Mouse (Mus musculus) embryonic facial prominence, embryonic 15.5 days (tissue): ENCODE results near the gene Tpbpa. TPM values are rescaled to one million over a fixed set of nuclear protein-coding genes. Genes with fewer than 3 reads are reported as not detected.
"Not testable (repeated sequence)": the region's sequence is repeated elsewhere in the genome, so short reads cannot be mapped to it uniquely, and the experiment has no call there.

Source experiments
- ATAC-seq: fragments of 200-750 bp; cut with Nextera tagmentation; 2 replicates; pipeline ENCODE4 v1.8.0; 2017; ENCODE audit warnings: low read depth, moderate TSS enrichment; ENCODE audit not compliant: insufficient number of reproducible peaks, low FRiP score, low TSS enrichment
- H3K27ac ChIP-seq: fragments of 300-500 bp; sonication (generic); replicated peaks from 2 replicates; pipeline ENCODE4 v1.5.1; 2015; ENCODE audit warnings: mild to moderate bottlenecking, inconsistent platforms
- H3K27me3 ChIP-seq: fragments of 300-500 bp; sonication (generic); 2 replicates; pipeline ENCODE4 v1.6.1; 2015; ENCODE audit warnings: inconsistent platforms
- H3K36me3 ChIP-seq: fragments of 300-500 bp; sonication (generic); 2 replicates; pipeline ENCODE4 v1.6.1; 2015; ENCODE audit warnings: mild to moderate bottlenecking, inconsistent platforms
- H3K4me1 ChIP-seq: fragments of 300-500 bp; sonication (generic); 2 replicates; pipeline ENCODE4 v1.6.1; 2015; ENCODE audit warnings: inconsistent platforms
- H3K4me2 ChIP-seq: fragments of 300-500 bp; sonication (generic); replicated peaks from 2 replicates; pipeline ENCODE4 v1.6.1; 2015; ENCODE audit warnings: mild to moderate bottlenecking, inconsistent platforms
- H3K4me3 ChIP-seq: fragments of 300-500 bp; sonication (generic); replicated peaks from 2 replicates; pipeline ENCODE4 v1.5.1; 2015; ENCODE audit warnings: mild to moderate bottlenecking, inconsistent platforms
- H3K9ac ChIP-seq: fragments of 300-500 bp; sonication (generic); 2 replicates; pipeline ENCODE4 v1.6.1; 2015; ENCODE audit warnings: inconsistent platforms
- H3K9me3 ChIP-seq: fragments of 300-500 bp; sonication (generic); replicated peaks from 2 replicates; pipeline ENCODE4 v1.6.1; 2016; ENCODE audit warnings: inconsistent platforms
- WGBS: fragments of 180-500 bp; shearing (Covaris S2); methylation state at CpG from one replicate; pipeline ENCODE4 v1.1.7; 2015; 5-methylcytosine and 5-hydroxymethylcytosine counted together
- polyA plus RNA-seq: library from polyadenylated mRNA; unstranded; fragments of >200 nt; fragmentation: Nextera tagmentation; extraction: Ambion mirVana; gene quantifications from 2 replicates; pipeline ENCODE4 v1.2.1, GENCODE M21; 2015

Tpbpa gene
- polyA plus RNA-seq = not detected in 2 replicates

DNA sequence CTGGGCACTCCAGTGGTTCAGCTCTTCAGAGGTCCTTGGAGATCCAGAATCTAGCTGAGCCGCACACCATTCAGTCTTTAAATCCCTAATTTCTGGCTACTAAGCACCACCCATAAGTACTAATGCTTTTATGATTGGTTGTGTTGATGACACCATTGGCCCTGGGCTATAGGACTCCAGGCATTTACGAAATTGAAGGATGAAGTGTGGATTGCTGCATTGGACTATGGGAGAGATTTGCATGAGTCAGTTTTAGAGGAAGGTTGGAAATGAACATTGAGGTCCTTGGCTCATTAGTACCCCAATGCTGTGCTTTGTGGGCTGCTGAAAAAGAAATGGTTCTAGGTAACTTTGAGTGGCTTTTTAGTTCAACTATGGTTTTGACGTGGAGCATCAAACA lies at the start of gene Tpbpa:
TSS of gene Tpbpa (minus strand) at position 101 of the 400 bp plus-strand sequence.
- H3K9ac ChIP-seq, H3K4me3 ChIP-seq, ATAC-seq, H3K4me2 ChIP-seq, H3K27ac ChIP-seq, H3K27me3 ChIP-seq, H3K36me3 ChIP-seq, H3K4me1 ChIP-seq, H3K9me3 ChIP-seq: not testable (repeated sequence)
- 72% methylated on average over 3 of the region's 3 CpGs for WGBS

DNA sequence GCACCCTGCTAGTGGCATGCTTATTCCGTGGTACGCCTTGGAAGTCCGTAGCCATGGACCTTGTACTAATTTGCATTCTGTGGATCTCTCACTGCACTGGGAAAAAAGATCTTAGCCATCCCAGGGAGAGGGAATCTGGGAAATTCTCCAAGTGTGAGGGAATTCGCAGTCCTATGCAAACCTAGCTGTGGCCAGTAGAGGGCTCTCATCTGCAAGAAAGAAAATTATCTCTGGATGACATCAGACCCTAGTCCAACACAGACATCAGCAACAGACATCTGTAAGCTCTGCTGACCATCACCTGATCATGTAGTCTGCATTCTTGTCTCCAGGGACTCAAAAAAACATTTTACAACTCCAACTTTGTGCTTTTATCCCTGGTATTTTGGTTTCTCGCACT lies 45.1 kb upstream of the Tpbpa start:
- H3K4me3 ChIP-seq, H3K36me3 ChIP-seq, H3K27ac ChIP-seq, H3K4me1 ChIP-seq, H3K4me2 ChIP-seq, ATAC-seq, H3K9me3 ChIP-seq, H3K9ac ChIP-seq, H3K27me3 ChIP-seq: not testable (repeated sequence)
- WGBS = 72% methylated on average over 5 of the region's 5 CpGs

DNA sequence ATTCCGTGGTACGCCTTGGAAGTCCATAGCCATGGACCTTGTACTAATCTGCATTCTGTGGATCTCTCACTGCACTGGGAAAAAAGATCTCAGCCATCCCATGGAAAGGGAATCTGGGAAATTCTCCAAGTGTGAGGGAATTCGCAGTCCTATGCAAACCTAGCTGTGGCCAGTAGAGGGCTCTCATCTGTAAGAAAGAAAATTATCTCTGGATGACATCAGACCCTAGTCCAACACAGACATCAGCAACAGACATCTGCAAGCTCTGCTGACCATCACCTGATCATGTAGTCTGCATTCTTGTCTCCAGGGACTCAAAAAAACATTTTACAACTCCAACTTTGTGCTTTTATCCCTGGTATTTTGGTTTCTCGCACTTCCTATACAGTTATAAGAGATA lies 30.5 kb upstream of the Tpbpa start:
- not testable (repeated sequence) for ATAC-seq, H3K27me3 ChIP-seq
- 75% methylated on average over 4 of the region's 4 CpGs for WGBS

DNA sequence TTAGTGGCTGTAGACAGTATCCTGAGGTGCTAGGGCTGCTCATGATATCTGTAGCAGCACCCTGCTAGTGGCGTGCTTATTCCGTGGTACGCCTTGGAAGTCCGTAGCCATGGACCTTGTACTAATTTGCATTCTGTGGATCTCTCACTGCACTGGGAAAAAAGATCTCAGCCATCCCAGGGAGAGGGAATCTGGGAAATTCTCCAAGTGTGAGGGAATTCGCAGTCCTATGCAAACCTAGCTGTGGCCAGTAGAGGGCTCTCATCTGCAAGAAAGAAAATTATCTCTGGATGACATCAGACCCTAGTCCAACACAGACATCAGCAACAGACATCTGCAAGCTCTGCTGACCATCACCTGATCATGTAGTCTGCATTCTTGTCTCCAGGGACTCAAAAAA lies 22.2 kb upstream of the Tpbpa start:
- H3K27me3 ChIP-seq, H3K27ac ChIP-seq, H3K4me2 ChIP-seq, H3K4me1 ChIP-seq, H3K9me3 ChIP-seq, H3K36me3 ChIP-seq, H3K4me3 ChIP-seq, ATAC-seq, H3K9ac ChIP-seq: not testable (repeated sequence)
- 45% methylated on average over 5 of the region's 5 CpGs for WGBS

More for the DNA sequence above, 30.5 kb upstream of the Tpbpa start:
- H3K9ac ChIP-seq, H3K4me3 ChIP-seq, H3K9me3 ChIP-seq, H3K4me1 ChIP-seq, H3K36me3 ChIP-seq, H3K4me2 ChIP-seq, H3K27ac ChIP-seq: not testable (repeated sequence)

DNA sequence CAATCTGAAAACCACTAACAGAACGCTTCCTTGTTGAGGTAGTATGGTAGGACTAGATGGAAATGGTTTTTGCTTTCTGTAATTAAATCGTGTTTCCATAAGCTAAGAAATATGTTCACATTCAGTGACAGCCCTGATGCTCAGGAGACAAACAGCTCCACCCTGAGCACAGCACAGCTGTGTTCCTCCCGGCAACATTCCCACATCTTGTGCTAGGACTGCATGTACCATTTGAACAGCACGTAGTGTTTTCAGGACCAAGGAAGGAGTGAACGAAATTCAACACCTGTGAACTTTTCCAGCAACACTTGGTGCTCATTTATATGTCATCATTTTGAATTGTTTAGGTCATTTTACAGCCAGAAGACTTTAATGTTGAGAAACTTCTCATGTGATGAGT lies 19.9 kb upstream of the Tpbpa start:
- Histone ChIP-seq H3K4me2 (no peak overlapping the region), H3K9ac (no peak overlapping the region), H3K27me3 (no peaks in the 10 kb centered on the region), H3K9me3 (no peaks in the 10 kb centered on the region), H3K36me3 (no peaks in the 10 kb centered on the region), H3K4me1 (no peaks in the 10 kb centered on the region), H3K4me3 (no peak overlapping the region), H3K27ac (no peak overlapping the region)
- 60% methylated on average over 5 of the region's 5 CpGs for WGBS
- ATAC-seq = no peak

DNA sequence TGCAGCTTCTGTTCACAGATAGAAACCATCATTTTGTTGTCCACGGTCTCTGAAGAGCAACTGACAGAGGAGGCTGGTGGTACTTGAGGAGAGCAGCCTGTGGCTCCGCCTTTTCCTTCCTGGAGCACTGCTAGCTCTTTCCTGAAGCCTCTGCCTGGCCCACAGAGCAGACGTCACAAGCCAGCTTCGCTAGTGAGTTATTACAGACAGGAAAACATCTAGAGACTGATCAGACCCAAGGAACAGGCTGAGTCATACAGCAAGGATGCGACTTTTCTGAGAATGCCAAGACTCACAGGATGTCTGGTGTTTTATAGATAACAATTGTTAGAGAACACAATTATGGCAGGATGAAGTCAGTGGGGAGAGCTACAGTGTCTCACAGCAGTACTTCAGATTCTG lies 5.3 kb downstream of the Tpbpa start, which contains the start of the genes Gm49391 and Ctla2a:
TSS of gene Gm49391 (minus strand) at position 72 of the 402 bp plus-strand sequence.
TSS of gene Ctla2a (minus strand) at position 126 of the 402 bp plus-strand sequence.
- no peak; the same call in 1 of the 2 replicates for ATAC-seq
- Histone ChIP-seq H3K27ac (no peak within 1 kb of the TSS), H3K27me3 (no peaks in the 10 kb centered on the region), H3K9ac (no peak within 1 kb of the TSS), H3K4me2 (no peak within 1 kb of the TSS), H3K4me1 (no peaks in the 10 kb centered on the region), H3K9me3 (no peaks in the 10 kb centered on the region), H3K4me3 (no peak within 1 kb of the TSS), H3K36me3 (no peaks in the 10 kb centered on the region)
- 63% methylated on average over 5 of the region's 5 CpGs for WGBS

DNA sequence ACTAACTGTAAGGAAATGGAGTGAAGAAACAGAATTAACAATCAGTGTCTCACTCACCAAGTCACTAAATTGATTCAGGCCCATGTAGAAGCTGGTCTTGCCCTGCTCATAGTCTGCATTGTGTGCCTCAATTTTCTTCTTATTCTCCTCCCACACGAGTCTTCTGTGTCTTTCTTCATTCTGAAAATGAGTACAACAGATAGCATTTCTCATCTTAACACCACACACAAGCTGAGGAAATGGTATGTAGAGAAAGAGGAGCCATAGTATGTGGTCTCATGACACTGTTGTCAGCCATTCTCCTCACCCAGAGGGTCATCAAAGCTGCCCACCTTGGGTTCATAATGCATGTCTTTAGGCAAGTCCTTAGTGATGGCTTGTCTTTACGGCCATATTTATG lies 6.3 kb downstream of the Tpbpa start, which contains the start of gene Gm49393:
TSS of gene Gm49393 (minus strand) at position 101 of the 400 bp plus-strand sequence.
- not testable (repeated sequence) for ATAC-seq
- 68% methylated on average over 2 of the region's 2 CpGs for WGBS

DNA sequence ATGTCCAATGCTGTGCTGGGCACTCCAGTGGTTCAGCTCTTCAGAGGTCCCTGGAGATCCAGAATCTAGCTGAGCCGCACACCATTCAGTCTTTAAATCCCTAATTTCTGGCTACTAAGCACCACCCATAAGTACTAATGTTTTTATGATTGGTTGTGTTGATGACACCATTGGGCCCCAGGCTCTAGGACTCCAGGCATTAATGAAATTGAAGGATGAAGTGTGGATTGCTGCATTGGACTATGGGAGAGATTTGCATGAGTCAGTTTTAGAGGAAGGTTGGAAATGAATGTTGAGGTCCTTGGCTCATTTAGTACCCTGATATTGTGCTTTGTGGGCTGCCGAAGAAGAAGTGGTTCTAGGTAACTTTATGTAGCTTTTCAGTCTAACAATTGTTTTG lies 37.0 kb downstream of the Tpbpa start, which contains the start of gene Tpbpb:
TSS of gene Tpbpb (minus strand) at position 101 of the 400 bp plus-strand sequence.
- H3K27me3 ChIP-seq, ATAC-seq: not testable (repeated sequence)
- WGBS = 79% methylated on average over 2 of the region's 2 CpGs

More for the DNA sequence above, 6.3 kb downstream of the Tpbpa start, which contains the start of gene Gm49393:
- H3K36me3 ChIP-seq, H3K9me3 ChIP-seq, H3K4me3 ChIP-seq, H3K4me1 ChIP-seq, H3K27ac ChIP-seq, H3K27me3 ChIP-seq, H3K9ac ChIP-seq, H3K4me2 ChIP-seq: not testable (repeated sequence)

DNA sequence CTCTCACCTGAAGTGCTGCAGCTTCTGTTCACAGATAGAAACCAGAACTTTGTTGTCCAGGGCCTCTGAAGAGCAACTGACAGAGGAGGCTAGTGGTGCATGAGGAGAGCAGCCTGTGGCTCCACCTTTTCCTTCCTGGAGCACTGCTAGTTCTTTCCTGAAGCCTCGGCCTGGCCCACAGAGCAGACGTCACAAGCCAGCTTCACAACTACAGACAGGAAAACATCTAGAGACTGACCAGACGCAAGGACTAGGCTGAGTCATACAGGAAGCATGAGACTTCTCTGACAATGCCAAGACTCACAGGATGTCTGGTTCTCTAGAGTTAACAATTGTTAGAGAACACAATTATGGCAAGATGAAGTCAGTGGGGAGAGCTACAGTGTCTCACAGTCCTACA lies 44.5 kb downstream of the Tpbpa start, which contains the start of gene Ctla2b:
TSS of gene Ctla2b (minus strand) at position 120 of the 400 bp plus-strand sequence.
- Histone ChIP-seq H3K9me3 (0 out of 2 replicates have a peak, but pooled peaks cover 3% of the 10 kb centered on the region), H3K4me2 (no peak within 1 kb of the TSS), H3K27ac (no peak within 1 kb of the TSS), H3K9ac (no peak within 1 kb of the TSS), H3K4me3 (no peak within 1 kb of the TSS), H3K27me3 (no peaks in the 10 kb centered on the region), H3K36me3 (no peaks in the 10 kb centered on the region), H3K4me1 (no peaks in the 10 kb centered on the region)
- WGBS = 73% methylated on average over 3 of the region's 3 CpGs
- ATAC-seq = no peak

More for the DNA sequence above, 37.0 kb downstream of the Tpbpa start, which contains the start of gene Tpbpb:
- H3K4me1 ChIP-seq, H3K36me3 ChIP-seq, H3K9me3 ChIP-seq, H3K4me2 ChIP-seq, H3K27ac ChIP-seq, H3K4me3 ChIP-seq, H3K9ac ChIP-seq: not testable (repeated sequence)

DNA sequence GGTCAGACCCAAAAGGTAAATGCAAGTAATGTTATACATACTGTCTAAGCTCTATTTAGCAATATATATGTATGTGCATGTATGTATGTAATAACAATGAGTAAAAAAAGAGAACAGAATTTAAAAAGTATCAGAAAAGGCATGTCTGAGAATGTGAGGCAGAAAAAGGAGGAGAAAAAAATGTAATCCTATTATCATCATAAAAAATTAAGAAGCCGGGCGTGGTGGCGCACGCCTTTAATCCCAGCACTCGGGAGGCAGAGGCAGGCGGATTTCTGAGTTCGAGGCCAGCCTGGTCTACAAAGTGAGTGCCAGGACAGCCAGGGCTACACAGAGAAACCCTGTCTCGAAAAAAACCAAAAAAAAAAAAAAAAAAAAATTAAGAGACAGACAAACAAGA lies 45.0 kb downstream of the Tpbpa start, which contains the start of gene Gm49392:
TSS of gene Gm49392 (minus strand) at position 101 of the 400 bp plus-strand sequence.
- not testable (repeated sequence) for ATAC-seq

DNA sequence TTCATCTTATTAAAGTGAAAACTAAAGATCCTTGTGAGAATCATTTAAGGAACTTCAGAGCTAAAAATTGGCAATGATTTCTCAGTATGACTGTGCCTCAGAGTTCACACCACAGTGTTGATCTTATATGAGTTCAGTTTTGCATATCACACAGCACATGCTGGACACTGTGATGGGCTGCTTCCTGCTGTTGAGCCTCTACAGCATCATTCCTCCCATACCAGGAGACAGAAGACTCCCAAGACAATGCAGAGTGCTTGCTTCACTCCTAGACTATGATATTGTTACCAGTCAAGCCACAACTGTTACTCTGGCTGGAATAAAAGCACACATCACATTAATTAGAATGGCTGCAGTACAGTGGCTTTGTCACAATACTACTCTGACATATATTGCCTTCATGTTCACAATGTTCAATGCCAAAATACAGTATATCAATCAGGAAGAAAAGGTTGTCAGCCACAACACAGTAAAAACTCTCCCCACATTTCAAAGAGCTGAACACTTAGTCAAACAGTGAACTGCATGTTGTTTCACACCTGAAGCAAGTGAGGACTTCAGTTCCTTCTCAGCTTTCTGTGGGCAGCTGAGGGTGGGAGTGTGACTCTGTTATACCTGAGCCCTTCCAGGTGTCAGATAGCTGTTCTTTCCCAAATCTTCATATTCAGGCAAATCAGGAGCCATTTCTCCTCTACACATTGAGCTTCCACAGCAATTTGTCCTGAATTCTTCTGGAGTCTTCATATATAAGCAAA lies 46.2 kb downstream of the Tpbpa start:
- Histone ChIP-seq H3K4me3 (no peak overlapping the region), H3K9me3 (0 out of 2 replicates have a peak, but pooled peaks cover 3% of the 10 kb centered on the region), H3K9ac (no peak overlapping the region), H3K36me3 (no peaks in the 10 kb centered on the region), H3K4me1 (no peaks in the 10 kb centered on the region), H3K27me3 (no peaks in the 10 kb centered on the region), H3K27ac (no peak overlapping the region), H3K4me2 (no peak overlapping the region)
- ATAC-seq = no peak

More for the DNA sequence above, 45.0 kb downstream of the Tpbpa start, which contains the start of gene Gm49392:
- H3K36me3 ChIP-seq, H3K9ac ChIP-seq, H3K9me3 ChIP-seq, H3K4me2 ChIP-seq, H3K4me3 ChIP-seq, H3K27ac ChIP-seq, H3K27me3 ChIP-seq, H3K4me1 ChIP-seq: not testable (repeated sequence)
- 77% methylated on average over 8 of the region's 8 CpGs for WGBS
